Mouse (Mus musculus): Measurements from ENCODE around the gene Slfnl1. TPM values are rescaled to one million over a fixed set of nuclear protein-coding genes. Genes with fewer than 3 reads are reported as not detected.
A peak's percentile ranks its signal among the peaks of the same experiment; 100 is the strongest.

Gene Slfnl1
- polyA plus RNA-seq, 1 experiment from 2014 or later: not detected

DNA sequence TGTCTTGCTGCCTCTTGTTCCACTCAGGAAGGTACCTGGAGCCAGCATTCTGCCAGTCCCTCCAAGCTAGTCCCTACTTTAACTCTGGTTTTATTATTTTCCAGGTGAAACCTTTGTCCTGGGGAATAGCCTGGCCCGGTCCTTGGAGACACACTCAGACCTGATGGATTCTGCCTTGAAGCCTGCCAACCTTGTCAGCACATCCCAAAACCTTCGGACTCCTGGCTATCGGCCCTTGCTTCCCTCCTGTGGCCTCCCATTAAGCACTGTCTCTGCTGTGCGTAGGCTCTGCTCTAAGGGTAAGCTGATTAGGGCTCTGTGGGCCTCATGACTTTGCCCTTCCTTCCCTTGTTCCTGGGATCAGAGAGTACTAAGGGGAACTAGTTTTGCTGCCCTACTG lies 9.7 kb upstream of the Slfnl1 start:
- no peak overlapping the region for H3K27ac ChIP-seq (ENCODE audit: low read length)
- H3K27me3 ChIP-seq (ENCODE audit: control insufficient read depth, insufficient read depth, low read length): no peaks in the 10 kb centered on the region
- no peak overlapping the region for H3K4me2 ChIP-seq (ENCODE audit: low read depth, low read length)
- H3K9me3 ChIP-seq (replicated peaks; ENCODE audit: control insufficient read depth, low read length): no peaks in the 10 kb centered on the region
- 0 out of 2 replicates have a peak, but pooled peaks cover 8% of the 10 kb centered on the region for H3K36me3 ChIP-seq (ENCODE audit: control insufficient read depth, insufficient read depth, low read length)
- no peak overlapping the region for H3K4me3 ChIP-seq (replicated peaks; ENCODE audit: low read length)
- no peaks in the 10 kb centered on the region for H3K4me1 ChIP-seq (ENCODE audit: control insufficient read depth, insufficient read depth, low read length)
- 89% methylated on average over 4 of the region's 4 CpGs for WGBS
- H3K9ac ChIP-seq (ENCODE audit: low read length): no peak overlapping the region
- no peak for ATAC-seq (ENCODE audit: insufficient read depth, low FRiP score)

DNA sequence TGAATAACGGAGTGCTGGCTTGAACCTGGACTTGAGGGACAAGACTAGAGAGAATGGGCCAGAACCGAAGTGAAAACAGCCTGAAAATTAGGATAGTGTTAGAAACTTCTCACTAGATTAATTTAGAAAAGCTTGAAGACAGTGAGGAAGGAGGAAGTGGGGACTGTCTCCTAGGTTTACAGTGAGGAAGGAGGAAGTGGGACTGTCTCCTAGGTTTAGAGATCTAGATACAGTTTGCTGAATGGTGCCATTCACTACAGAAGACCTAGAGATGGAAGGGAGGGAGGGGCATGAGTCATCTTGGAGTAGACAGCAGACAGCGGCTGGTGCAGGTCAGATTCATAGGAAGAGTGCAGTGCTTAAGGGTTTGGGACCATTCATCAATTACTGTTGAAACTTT lies 8.9 kb upstream of the Slfnl1 start:
- no peaks in the 10 kb centered on the region for H3K4me1 ChIP-seq (ENCODE audit: control insufficient read depth, insufficient read depth, low read length)
- ATAC-seq (ENCODE audit: insufficient read depth, low FRiP score): no peak
- no peak overlapping the region for H3K4me3 ChIP-seq (replicated peaks; ENCODE audit: low read length)
- H3K27me3 ChIP-seq (ENCODE audit: control insufficient read depth, insufficient read depth, low read length): no peaks in the 10 kb centered on the region
- WGBS: 85% methylated on average over 3 of the region's 3 CpGs
- no peak overlapping the region for H3K9ac ChIP-seq (ENCODE audit: low read length)
- 0 out of 2 replicates have a peak, but pooled peaks cover 10% of the 10 kb centered on the region for H3K36me3 ChIP-seq (ENCODE audit: control insufficient read depth, insufficient read depth, low read length)
- H3K27ac ChIP-seq (ENCODE audit: low read length): no peak overlapping the region
- H3K4me2 ChIP-seq (ENCODE audit: low read depth, low read length): no peak overlapping the region
- no peaks in the 10 kb centered on the region for H3K9me3 ChIP-seq (replicated peaks; ENCODE audit: control insufficient read depth, low read length)

DNA sequence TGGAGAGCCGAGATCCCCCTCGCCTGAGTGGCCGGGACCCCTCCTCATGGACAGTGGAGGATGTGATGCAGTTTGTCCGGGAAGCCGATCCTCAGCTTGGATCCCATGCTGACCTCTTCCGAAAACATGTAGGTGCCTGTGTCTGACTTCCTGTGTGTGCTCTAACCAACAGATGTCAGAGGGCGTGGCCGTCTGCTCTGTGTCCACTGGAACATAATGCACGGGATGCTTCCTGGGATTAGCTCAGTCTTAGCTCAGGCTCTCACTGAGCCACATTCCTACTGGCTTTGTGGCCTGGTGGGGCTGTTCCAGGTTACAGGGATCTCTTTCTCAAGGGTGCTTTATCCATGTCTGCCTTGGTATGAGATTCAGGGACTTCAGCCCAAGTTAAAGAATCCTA lies 3.9 kb upstream of the Slfnl1 start:
- Histone ChIP-seq H3K36me3 (ENCODE audit: control insufficient read depth, insufficient read depth, low read length) (peaks cover 16% of the 10 kb centered on the region), H3K4me3 (replicated peaks; ENCODE audit: low read length) (no peak overlapping the region), H3K4me2 (ENCODE audit: low read depth, low read length) (no peak overlapping the region), H3K27me3 (ENCODE audit: control insufficient read depth, insufficient read depth, low read length) (no peaks in the 10 kb centered on the region), H3K27ac (ENCODE audit: low read length) (no peak overlapping the region), H3K9ac (ENCODE audit: low read length) (no peak overlapping the region), H3K4me1 (ENCODE audit: control insufficient read depth, insufficient read depth, low read length) (no peaks in the 10 kb centered on the region), H3K9me3 (replicated peaks; ENCODE audit: control insufficient read depth, low read length) (no peaks in the 10 kb centered on the region)
- no peak for ATAC-seq (ENCODE audit: insufficient read depth, low FRiP score)
- 83% methylated on average over 9 of the region's 9 CpGs for WGBS

DNA sequence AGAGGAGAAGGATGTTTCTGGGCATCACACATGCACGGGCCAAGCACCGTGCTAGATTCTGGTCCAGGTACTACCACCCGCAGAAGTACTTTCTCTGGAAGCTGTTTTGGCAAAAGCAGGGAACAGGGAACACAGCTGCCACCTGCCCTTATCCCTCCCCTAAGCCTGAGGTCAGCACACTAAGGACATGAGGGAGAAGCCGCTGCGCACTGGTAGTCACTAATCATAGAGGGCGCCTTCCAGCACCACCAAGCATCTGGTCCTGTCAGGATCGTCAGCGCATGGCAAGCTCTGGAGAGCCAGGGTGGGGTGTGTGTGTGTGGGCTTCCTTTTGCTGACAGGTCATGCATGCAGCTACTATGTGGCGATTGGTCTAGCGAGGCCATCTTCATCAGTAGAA lies 6.6 kb downstream of the Slfnl1 start:
- Histone ChIP-seq H3K9ac (ENCODE audit: low read length) (no peak overlapping the region), H3K27ac (ENCODE audit: low read length) (no peak overlapping the region), H3K4me2 (ENCODE audit: low read depth, low read length) (no peak overlapping the region), H3K9me3 (replicated peaks; ENCODE audit: control insufficient read depth, low read length) (no peaks in the 10 kb centered on the region), H3K27me3 (ENCODE audit: control insufficient read depth, insufficient read depth, low read length) (no peaks in the 10 kb centered on the region), H3K4me1 (ENCODE audit: control insufficient read depth, insufficient read depth, low read length) (no peaks in the 10 kb centered on the region), H3K36me3 (ENCODE audit: control insufficient read depth, insufficient read depth, low read length) (peaks cover 31% of the 10 kb centered on the region), H3K4me3 (replicated peaks; ENCODE audit: low read length) (no peak overlapping the region)
- no peak for ATAC-seq (ENCODE audit: insufficient read depth, low FRiP score)
- WGBS: 95% methylated on average over 10 of the region's 10 CpGs

DNA sequence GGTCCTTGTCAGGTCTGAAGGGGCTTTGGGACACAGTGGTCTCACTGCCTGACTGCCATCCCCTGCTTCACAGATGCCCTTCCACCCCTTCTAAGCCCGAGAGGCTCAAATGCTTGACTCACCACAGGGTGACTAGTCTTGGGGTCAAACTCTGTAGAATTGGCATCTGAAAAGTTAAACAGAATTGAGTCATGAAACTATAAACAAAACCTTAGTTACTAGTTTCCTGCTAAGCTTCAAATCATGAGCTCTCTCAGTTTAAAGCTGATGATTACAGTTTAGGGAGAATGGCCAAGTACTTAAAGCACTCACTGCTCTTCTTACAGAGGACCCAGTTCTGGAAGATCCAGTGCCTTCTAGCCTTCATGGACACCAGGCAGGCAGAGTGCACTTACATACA lies 12.9 kb downstream of the Slfnl1 start:
- Histone ChIP-seq H3K4me2 (ENCODE audit: low read depth, low read length) (no peak overlapping the region), H3K36me3 (ENCODE audit: control insufficient read depth, insufficient read depth, low read length) (peaks cover 41% of the 10 kb centered on the region), H3K9me3 (replicated peaks; ENCODE audit: control insufficient read depth, low read length) (no peaks in the 10 kb centered on the region), H3K27me3 (ENCODE audit: control insufficient read depth, insufficient read depth, low read length) (no peaks in the 10 kb centered on the region), H3K9ac (ENCODE audit: low read length) (no peak overlapping the region), H3K27ac (ENCODE audit: low read length) (no peak overlapping the region), H3K4me3 (replicated peaks; ENCODE audit: low read length) (no peak overlapping the region), H3K4me1 (ENCODE audit: control insufficient read depth, insufficient read depth, low read length) (no peaks in the 10 kb centered on the region)
- WGBS: 58% methylated on average over 1 of the region's 1 CpGs
- ATAC-seq (ENCODE audit: insufficient read depth, low FRiP score): no peak

DNA sequence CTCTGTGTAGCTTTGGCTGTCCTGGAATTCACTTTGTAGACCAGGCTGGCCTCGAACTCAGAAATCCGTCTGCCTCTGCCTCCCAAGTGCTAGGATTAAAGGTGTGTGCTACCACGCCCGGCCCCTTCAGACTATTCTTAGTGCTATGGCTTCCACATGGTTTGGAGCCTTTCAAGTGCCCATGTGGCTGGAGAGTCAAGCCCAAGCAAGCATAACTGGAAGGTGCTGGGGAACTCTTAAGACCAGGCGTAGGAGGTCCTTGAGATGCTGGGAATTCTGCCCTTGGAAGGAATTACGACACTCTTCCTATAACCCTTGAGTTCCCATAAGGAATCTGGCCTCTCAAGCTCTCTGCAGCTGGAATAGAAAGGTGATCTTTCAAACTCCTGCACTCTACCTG lies 24.6 kb downstream of the Slfnl1 start:
- Histone ChIP-seq H3K27me3 (ENCODE audit: control insufficient read depth, insufficient read depth, low read length) (no peaks in the 10 kb centered on the region), H3K27ac (ENCODE audit: low read length) (no peak overlapping the region), H3K4me3 (replicated peaks; ENCODE audit: low read length) (no peak overlapping the region), H3K4me1 (ENCODE audit: control insufficient read depth, insufficient read depth, low read length) (no peaks in the 10 kb centered on the region), H3K9ac (ENCODE audit: low read length) (no peak overlapping the region), H3K9me3 (replicated peaks; ENCODE audit: control insufficient read depth, low read length) (no peaks in the 10 kb centered on the region), H3K36me3 (ENCODE audit: control insufficient read depth, insufficient read depth, low read length) (peaks cover 12% of the 10 kb centered on the region), H3K4me2 (ENCODE audit: low read depth, low read length) (no peak overlapping the region)
- WGBS: 88% methylated on average over 6 of the region's 6 CpGs
- ATAC-seq (ENCODE audit: insufficient read depth, low FRiP score): no peak

DNA sequence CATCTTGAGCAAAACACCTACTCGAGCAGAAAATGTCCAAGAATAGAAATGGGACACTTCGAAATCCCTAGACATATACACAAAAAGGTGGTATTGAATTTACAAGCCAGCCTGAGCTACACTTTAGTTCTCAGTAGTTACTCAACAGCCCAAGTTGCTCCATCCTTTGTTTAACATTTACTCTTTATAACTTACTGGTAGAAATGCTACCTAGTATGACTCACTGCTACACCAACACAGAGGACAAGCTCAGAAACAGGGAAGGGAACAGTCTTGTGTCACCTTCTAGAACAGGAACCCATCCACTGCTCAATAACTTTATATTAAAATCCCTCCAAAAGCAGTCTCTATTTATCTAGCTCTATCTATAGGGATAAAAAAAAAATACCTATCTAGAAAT lies 33.7 kb downstream of the Slfnl1 start:
- 88% methylated on average over 2 of the region's 2 CpGs for WGBS
- Histone ChIP-seq H3K4me2 (ENCODE audit: low read depth, low read length) (no peak overlapping the region), H3K36me3 (ENCODE audit: control insufficient read depth, insufficient read depth, low read length) (no peaks in the 10 kb centered on the region), H3K9me3 (replicated peaks; ENCODE audit: control insufficient read depth, low read length) (no peaks in the 10 kb centered on the region), H3K4me1 (ENCODE audit: control insufficient read depth, insufficient read depth, low read length) (peaks cover 14% of the 10 kb centered on the region), H3K27me3 (ENCODE audit: control insufficient read depth, insufficient read depth, low read length) (no peaks in the 10 kb centered on the region), H3K9ac (ENCODE audit: low read length) (no peak overlapping the region), H3K4me3 (replicated peaks; ENCODE audit: low read length) (no peak overlapping the region), H3K27ac (ENCODE audit: low read length) (no peak overlapping the region)
- no peak for ATAC-seq (ENCODE audit: insufficient read depth, low FRiP score)

DNA sequence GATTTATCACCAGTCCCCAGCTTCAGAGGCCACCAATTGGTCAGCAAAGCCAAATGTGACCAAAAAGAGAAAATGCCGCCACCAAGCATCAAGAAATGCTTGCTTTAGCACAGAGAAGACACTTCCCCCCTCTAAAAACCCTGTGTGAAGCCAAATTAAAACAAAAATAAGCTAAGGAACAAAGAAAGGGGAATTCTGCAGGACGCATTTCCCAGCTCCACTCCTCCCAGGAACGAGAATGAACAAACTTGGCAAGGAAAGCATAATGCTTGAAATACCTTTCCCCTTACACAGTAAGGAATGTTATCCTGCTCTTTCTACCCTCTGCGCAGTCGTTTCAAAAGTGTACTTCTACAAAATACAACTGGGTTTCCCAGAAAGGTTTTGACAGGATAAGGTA lies 36.0 kb downstream of the Slfnl1 start:
- H3K9ac ChIP-seq (ENCODE audit: low read length): 0 out of 2 replicates have a peak overlapping the region, but pooled peaks have one; percentile 29
- H3K27me3 ChIP-seq (ENCODE audit: control insufficient read depth, insufficient read depth, low read length): no peaks in the 10 kb centered on the region
- peaks cover 17% of the 10 kb centered on the region for H3K4me1 ChIP-seq (ENCODE audit: control insufficient read depth, insufficient read depth, low read length)
- WGBS: 21% methylated on average over 5 of the region's 5 CpGs
- no peaks in the 10 kb centered on the region for H3K9me3 ChIP-seq (replicated peaks; ENCODE audit: control insufficient read depth, low read length)
- ATAC-seq (ENCODE audit: insufficient read depth, low FRiP score): no peak
- H3K36me3 ChIP-seq (ENCODE audit: control insufficient read depth, insufficient read depth, low read length): no peaks in the 10 kb centered on the region
- H3K4me2 ChIP-seq (ENCODE audit: low read depth, low read length): peak overlapping the region; percentile 85
- peak overlapping the region; percentile 76 for H3K27ac ChIP-seq (ENCODE audit: low read length)
- H3K4me3 ChIP-seq (replicated peaks; ENCODE audit: low read length): peak overlapping the region; percentile 27

DNA sequence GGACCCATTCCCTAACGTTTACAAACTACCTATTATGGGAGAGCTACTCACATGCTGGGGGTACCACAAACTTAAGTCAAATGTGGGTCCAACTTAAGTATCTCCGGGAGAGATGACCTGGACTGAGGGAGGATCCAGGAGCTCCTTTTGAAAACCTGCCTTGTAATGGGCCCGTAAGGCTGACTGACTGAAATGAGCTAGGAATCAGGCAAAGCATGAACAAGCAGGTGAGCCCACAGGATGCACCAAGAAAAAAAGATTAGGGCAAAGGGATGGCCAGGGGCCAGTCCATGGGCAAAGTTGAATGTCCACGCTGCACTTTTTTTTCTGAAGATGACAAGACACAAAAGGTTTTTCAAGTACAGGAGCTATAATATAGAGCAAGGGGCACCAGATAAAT lies 37.0 kb downstream of the Slfnl1 start:
- H3K27ac ChIP-seq (ENCODE audit: low read length): peak overlapping the region; percentile 89
- no peaks in the 10 kb centered on the region for H3K9me3 ChIP-seq (replicated peaks; ENCODE audit: control insufficient read depth, low read length)
- peaks cover 17% of the 10 kb centered on the region for H3K4me1 ChIP-seq (ENCODE audit: control insufficient read depth, insufficient read depth, low read length)
- 5% methylated on average over 4 of the region's 4 CpGs for WGBS
- no peaks in the 10 kb centered on the region for H3K36me3 ChIP-seq (ENCODE audit: control insufficient read depth, insufficient read depth, low read length)
- peak overlapping the region; percentile 85 for H3K4me2 ChIP-seq (ENCODE audit: low read depth, low read length)
- no peaks in the 10 kb centered on the region for H3K27me3 ChIP-seq (ENCODE audit: control insufficient read depth, insufficient read depth, low read length)
- peak overlapping the region; percentile 90 for H3K4me3 ChIP-seq (replicated peaks; ENCODE audit: low read length)
- peak overlapping the region; percentile 94 for H3K9ac ChIP-seq (ENCODE audit: low read length)
- ATAC-seq (ENCODE audit: insufficient read depth, low FRiP score): no peak
